Mouse (Mus musculus): ENCODE results near the gene Snx15. TPM values are rescaled to one million over a fixed set of nuclear protein-coding genes. Genes with fewer than 3 reads are reported as not detected.
A peak's percentile ranks its signal among the peaks of the same experiment; 100 is the strongest.
"Not testable (repeated sequence)": the region's sequence is repeated elsewhere in the genome, so short reads cannot be mapped to it uniquely, and the experiment has no call there.

Snx15 gene
- polyA plus RNA-seq, 1 experiment from 2014 or later: 36.0 TPM

- H3K4me1 ChIP-seq (replicated peaks; ENCODE audit: control insufficient read depth, insufficient read depth, low read length); H3K27me3 ChIP-seq (replicated peaks; ENCODE audit: control insufficient read depth, insufficient read depth, low read length); H3K9ac ChIP-seq (ENCODE audit: low read length); H3K4me2 ChIP-seq (ENCODE audit: low read length); ATAC-seq (replicated peaks; ENCODE audit: low FRiP score, low TSS enrichment, low read depth); H3K27ac ChIP-seq (ENCODE audit: low read depth); DNase-seq (ENCODE audit: low spot score); H3K9me3 ChIP-seq (ENCODE audit: control insufficient read depth, low read length); H3K4me3 ChIP-seq (ENCODE audit: low read depth, low read length): not testable (repeated sequence)
- WGBS: 76% methylated on average over 7 of the region's 7 CpGs
- peaks cover 12% of the 10 kb centered on the region; the same call in 1 of the 2 replicates for H3K36me3 ChIP-seq (ENCODE audit: control insufficient read depth, insufficient read depth, low read length)
Observed at GRCm38 (mm10) chr19:6130414-6131128, 2.5 kb upstream of the Snx15 start.

DNA sequence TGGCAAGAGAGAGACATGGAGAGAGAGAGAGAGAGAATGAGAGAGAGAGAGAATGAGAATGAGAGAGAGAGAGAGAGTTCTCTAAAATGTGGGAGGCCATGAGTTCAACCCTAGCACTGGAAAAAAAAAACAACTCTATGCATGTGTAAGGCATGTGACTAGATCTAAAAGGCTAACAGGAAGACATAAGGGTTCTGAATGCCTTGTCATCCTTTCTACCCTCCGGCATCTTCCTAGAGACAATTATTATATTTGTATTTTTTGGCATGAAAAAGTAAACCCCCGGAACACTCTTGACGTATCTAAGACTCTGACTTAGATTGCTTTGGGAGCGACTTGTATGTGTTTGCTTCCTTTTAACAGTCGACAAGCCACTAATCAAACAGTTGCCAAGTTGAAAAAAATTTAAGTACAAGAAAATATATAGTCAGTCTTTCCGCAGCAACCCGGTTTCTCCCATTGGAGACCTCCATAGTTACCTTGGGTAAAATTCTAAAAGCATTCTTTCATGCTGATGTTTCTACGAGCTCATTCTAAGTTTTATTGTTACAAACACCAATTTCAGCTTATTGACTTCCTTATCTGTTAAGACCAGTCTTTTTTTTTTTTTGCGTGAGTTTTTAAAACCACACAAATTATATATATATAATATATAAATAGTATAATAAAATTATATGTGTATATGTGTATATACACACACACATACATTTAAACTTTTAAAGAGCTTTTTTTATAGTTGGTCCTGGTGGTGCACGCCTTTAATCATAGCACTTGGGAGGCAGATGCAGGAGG, 1.1 kb downstream of the Snx15 start:
- peaks cover 2% of the 10 kb centered on the region; the same call in 1 of the 2 replicates for H3K4me1 ChIP-seq (replicated peaks; ENCODE audit: control insufficient read depth, insufficient read depth, low read length)
- H3K9me3 ChIP-seq (ENCODE audit: control insufficient read depth, low read length): no peaks in the 10 kb centered on the region
- no peak overlapping the region for H3K9ac ChIP-seq (ENCODE audit: low read length)
- DNase-seq (ENCODE audit: low spot score) (no peak), ATAC-seq (replicated peaks; ENCODE audit: low FRiP score, low TSS enrichment, low read depth) (no peak)
- peak overlapping the region; percentile 57 for H3K4me2 ChIP-seq (ENCODE audit: low read length)
- peak overlapping the region; percentile 56 for H3K4me3 ChIP-seq (ENCODE audit: low read depth, low read length)
- WGBS: 71% methylated on average over 10 of the region's 10 CpGs
- H3K27me3 ChIP-seq (replicated peaks; ENCODE audit: control insufficient read depth, insufficient read depth, low read length): no peaks in the 10 kb centered on the region
- no peaks in the 10 kb centered on the region for H3K36me3 ChIP-seq (ENCODE audit: control insufficient read depth, insufficient read depth, low read length)
- H3K27ac ChIP-seq (ENCODE audit: low read depth): peak overlapping the region; percentile 91; the same call in 1 of the 2 replicates

GRCm38 (mm10) chr19:6126289-6126688, 1.8 kb downstream of the Snx15 start:
- DNase-seq (ENCODE audit: low spot score): no peak
- WGBS: 30% methylated on average over 4 of the region's 4 CpGs

DNA sequence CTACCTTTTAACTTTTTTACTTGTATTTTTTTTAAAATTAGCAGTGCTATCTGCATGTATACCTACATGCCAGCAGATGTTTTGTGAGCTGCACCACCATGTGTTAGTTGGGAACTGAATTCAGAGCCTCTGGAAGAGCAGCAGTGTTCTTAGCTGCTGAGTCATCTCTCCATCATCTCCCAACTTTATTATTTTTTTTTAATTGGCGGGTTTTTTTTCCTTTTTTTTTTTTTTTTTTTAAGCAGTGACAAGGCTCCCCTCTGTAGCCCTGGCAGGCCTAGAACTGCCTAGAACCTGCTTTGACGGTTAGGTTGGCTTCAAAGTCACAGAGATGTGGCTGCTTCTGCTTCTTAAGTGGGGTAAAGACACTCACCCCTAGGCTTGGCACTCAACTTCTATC, 3.2 kb downstream of the Snx15 start:
- DNase-seq (ENCODE audit: low spot score) (no peak), ATAC-seq (replicated peaks; ENCODE audit: low FRiP score, low TSS enrichment, low read depth) (no peak)
- H3K9ac ChIP-seq (ENCODE audit: low read length): no peak overlapping the region
- no peaks in the 10 kb centered on the region for H3K9me3 ChIP-seq (ENCODE audit: control insufficient read depth, low read length)
- WGBS: 81% methylated on average over 2 of the region's 2 CpGs
- H3K4me2 ChIP-seq (ENCODE audit: low read length): no peak overlapping the region
- H3K4me1 ChIP-seq (replicated peaks; ENCODE audit: control insufficient read depth, insufficient read depth, low read length): peaks cover 2% of the 10 kb centered on the region; the same call in 1 of the 2 replicates
- peaks cover 4% of the 10 kb centered on the region; the same call in 1 of the 2 replicates for H3K36me3 ChIP-seq (ENCODE audit: control insufficient read depth, insufficient read depth, low read length)
- H3K27ac ChIP-seq (ENCODE audit: low read depth): no peak overlapping the region
- H3K4me3 ChIP-seq (ENCODE audit: low read depth, low read length): no peak overlapping the region
- no peaks in the 10 kb centered on the region for H3K27me3 ChIP-seq (replicated peaks; ENCODE audit: control insufficient read depth, insufficient read depth, low read length)

More at GRCm38 (mm10) chr19:6126289-6126688, 1.8 kb downstream of the Snx15 start:
- no peak overlapping the region for H3K9ac ChIP-seq (ENCODE audit: low read length)
- no peak for ATAC-seq (replicated peaks; ENCODE audit: low FRiP score, low TSS enrichment, low read depth)
- peaks cover under 1% of the 10 kb centered on the region; the same call in 1 of the 2 replicates for H3K36me3 ChIP-seq (ENCODE audit: control insufficient read depth, insufficient read depth, low read length)
- H3K27ac ChIP-seq (ENCODE audit: low read depth): no peak overlapping the region
- no peaks in the 10 kb centered on the region for H3K27me3 ChIP-seq (replicated peaks; ENCODE audit: control insufficient read depth, insufficient read depth, low read length)
- peaks cover 2% of the 10 kb centered on the region; the same call in 1 of the 2 replicates for H3K4me1 ChIP-seq (replicated peaks; ENCODE audit: control insufficient read depth, insufficient read depth, low read length)
- H3K4me3 ChIP-seq (ENCODE audit: low read depth, low read length): no peak overlapping the region
- H3K4me2 ChIP-seq (ENCODE audit: low read length): no peak overlapping the region
- no peaks in the 10 kb centered on the region for H3K9me3 ChIP-seq (ENCODE audit: control insufficient read depth, low read length)

- H3K4me1 ChIP-seq (replicated peaks; ENCODE audit: control insufficient read depth, insufficient read depth, low read length): peaks cover 6% of the 10 kb centered on the region; the same call in 1 of the 2 replicates
- H3K4me2 ChIP-seq (ENCODE audit: low read length): no peak overlapping the region
- H3K4me3 ChIP-seq (ENCODE audit: low read depth, low read length): no peak overlapping the region
- H3K27ac ChIP-seq (ENCODE audit: low read depth): peak overlapping the region; percentile 9; the same call in 1 of the 2 replicates
- H3K9me3 ChIP-seq (ENCODE audit: control insufficient read depth, low read length): no peaks in the 10 kb centered on the region
- no peak overlapping the region for H3K9ac ChIP-seq (ENCODE audit: low read length)
- ATAC-seq (replicated peaks; ENCODE audit: low FRiP score, low TSS enrichment, low read depth): no peak
- DNase-seq (ENCODE audit: low spot score): no peak
- no peaks in the 10 kb centered on the region for H3K27me3 ChIP-seq (replicated peaks; ENCODE audit: control insufficient read depth, insufficient read depth, low read length)
- 57% methylated on average over 8 of the region's 8 CpGs for WGBS
- H3K36me3 ChIP-seq (ENCODE audit: control insufficient read depth, insufficient read depth, low read length): peaks cover 4% of the 10 kb centered on the region; the same call in 1 of the 2 replicates
Observed at GRCm38 (mm10) chr19:6123330-6123729, 4.8 kb downstream of the Snx15 start.

GRCm38 (mm10) chr19:6121761-6122160, 6.3 kb downstream of the Snx15 start:
- Histone ChIP-seq H3K27me3 (replicated peaks; ENCODE audit: control insufficient read depth, insufficient read depth, low read length) (no peaks in the 10 kb centered on the region), H3K4me1 (replicated peaks; ENCODE audit: control insufficient read depth, insufficient read depth, low read length) (peaks cover 11% of the 10 kb centered on the region; the same call in 1 of the 2 replicates), H3K4me3 (ENCODE audit: low read depth, low read length) (0 out of 2 replicates have a peak overlapping the region, but pooled peaks have one; percentile 8), H3K9ac (ENCODE audit: low read length) (peak overlapping the region; percentile 27; the same call in 1 of the 2 replicates), H3K4me2 (ENCODE audit: low read length) (peak overlapping the region; percentile 22; the same call in 1 of the 2 replicates), H3K36me3 (ENCODE audit: control insufficient read depth, insufficient read depth, low read length) (peaks cover 4% of the 10 kb centered on the region; the same call in 1 of the 2 replicates), H3K9me3 (ENCODE audit: control insufficient read depth, low read length) (no peaks in the 10 kb centered on the region), H3K27ac (ENCODE audit: low read depth) (no peak overlapping the region)
- peak; percentile 12 for ATAC-seq (replicated peaks; ENCODE audit: low FRiP score, low TSS enrichment, low read depth)
- DNase-seq (ENCODE audit: low spot score): peak; percentile 65
- 31% methylated on average over 16 of the region's 19 CpGs for whole genome bisulfite sequencing

- under 1% methylated on average over 8 of the region's 8 CpGs for WGBS
- H3K9ac ChIP-seq (ENCODE audit: low read length): peak overlapping the region; percentile 83
- H3K4me1 ChIP-seq (replicated peaks; ENCODE audit: control insufficient read depth, insufficient read depth, low read length): peaks cover 12% of the 10 kb centered on the region; the same call in 1 of the 2 replicates
- no peaks in the 10 kb centered on the region for H3K27me3 ChIP-seq (replicated peaks; ENCODE audit: control insufficient read depth, insufficient read depth, low read length)
- H3K9me3 ChIP-seq (ENCODE audit: control insufficient read depth, low read length): no peaks in the 10 kb centered on the region
- no peak for DNase-seq (ENCODE audit: low spot score)
- peak overlapping the region; percentile 89 for H3K4me3 ChIP-seq (ENCODE audit: low read depth, low read length)
- peak overlapping the region; percentile 76 for H3K4me2 ChIP-seq (ENCODE audit: low read length)
- H3K27ac ChIP-seq (ENCODE audit: low read depth): peak overlapping the region; percentile 95
- H3K36me3 ChIP-seq (ENCODE audit: control insufficient read depth, insufficient read depth, low read length): peaks cover 31% of the 10 kb centered on the region
- peak; percentile 44 for ATAC-seq (replicated peaks; ENCODE audit: low FRiP score, low TSS enrichment, low read depth)
Observed at GRCm38 (mm10) chr19:6118677-6119185, 9.4 kb downstream of the Snx15 start.

- peak within 1 kb of the TSS; percentile 76 for H3K4me2 ChIP-seq (ENCODE audit: low read length)
- peak within 1 kb of the TSS; percentile 89 for H3K4me3 ChIP-seq (ENCODE audit: low read depth, low read length)
- DNase-seq (ENCODE audit: low spot score): peak; percentile 90
Observed at GRCm38 (mm10) chr19:6117986-6118676, 10.0 kb downstream of the Snx15 start, which contains the start of gene Sac3d1. Gene Sac3d1, minus strand, starts transcription at chr19:6118650.

More at GRCm38 (mm10) chr19:6117986-6118676, 10.0 kb downstream of the Snx15 start, which contains the start of gene Sac3d1:
- H3K9me3 ChIP-seq (ENCODE audit: control insufficient read depth, low read length): no peaks in the 10 kb centered on the region
- peaks cover 12% of the 10 kb centered on the region; the same call in 1 of the 2 replicates for H3K4me1 ChIP-seq (replicated peaks; ENCODE audit: control insufficient read depth, insufficient read depth, low read length)
- peak within 1 kb of the TSS; percentile 83 for H3K9ac ChIP-seq (ENCODE audit: low read length)
- peak; percentile 85 for ATAC-seq (replicated peaks; ENCODE audit: low FRiP score, low TSS enrichment, low read depth)
- peak within 1 kb of the TSS; percentile 95 for H3K27ac ChIP-seq (ENCODE audit: low read depth)
- H3K36me3 ChIP-seq (ENCODE audit: control insufficient read depth, insufficient read depth, low read length): peaks cover 34% of the 10 kb centered on the region
- WGBS: under 1% methylated on average over 70 of the region's 77 CpGs
- no peaks in the 10 kb centered on the region for H3K27me3 ChIP-seq (replicated peaks; ENCODE audit: control insufficient read depth, insufficient read depth, low read length)
